Mouse (Mus musculus) neural tube, embryonic 10.5 days (tissue): ENCODE results near the gene St6galnac5.

Experiments used
- DNase-seq: peaks from one replicate; pipeline ENCODE4 v3.0.0-alpha.2; 2017; ENCODE audit warnings: low spot score; ENCODE audit errors: extremely low spot score

St6galnac5 gene

GRCm38 (mm10) chr3:152950914-152951313 lies 31.1 kb downstream of the St6galnac5 start:
- no peak for DNase-seq

GRCm38 (mm10) chr3:152950299-152950698 lies 31.7 kb downstream of the St6galnac5 start:
- no peak for DNase-seq

GRCm38 (mm10) chr3:152949233-152949777 lies 32.7 kb downstream of the St6galnac5 start:
- no peak for DNase-seq

- no peak for DNase-seq
Observed at GRCm38 (mm10) chr3:152948556-152948955, 33.5 kb downstream of the St6galnac5 start.

GRCm38 (mm10) chr3:152947031-152947640 lies 34.9 kb downstream of the St6galnac5 start:
- no peak for DNase-seq

- DNase-seq: no peak
Observed at GRCm38 (mm10) chr3:152944766-152945165, 37.3 kb downstream of the St6galnac5 start.

- DNase-seq: no peak
Observed at GRCm38 (mm10) chr3:152942985-152943384, 39.1 kb downstream of the St6galnac5 start.

- no peak for DNase-seq
Observed at GRCm38 (mm10) chr3:152941671-152942070, 40.4 kb downstream of the St6galnac5 start.

GRCm38 (mm10) chr3:152936313-152936712 lies 45.7 kb downstream of the St6galnac5 start:
- no peak for DNase-seq

- no peak for DNase-seq
Observed at GRCm38 (mm10) chr3:152933737-152934136, 48.3 kb downstream of the St6galnac5 start.

GRCm38 (mm10) chr3:152932544-152932943 lies 49.5 kb downstream of the St6galnac5 start:
- no peak for DNase-seq

- no peak for DNase-seq
Observed at GRCm38 (mm10) chr3:152932096-152932495, 50.0 kb downstream of the St6galnac5 start.

GRCm38 (mm10) chr3:152931354-152931753 lies 50.7 kb downstream of the St6galnac5 start:
- no peak for DNase-seq

GRCm38 (mm10) chr3:152929788-152930281 lies 52.2 kb downstream of the St6galnac5 start:
- DNase-seq: no peak

- DNase-seq: no peak
Observed at GRCm38 (mm10) chr3:152929256-152929787, 52.7 kb downstream of the St6galnac5 start.

GRCm38 (mm10) chr3:152928287-152928975 lies 53.6 kb downstream of the St6galnac5 start:
- no peak for DNase-seq

GRCm38 (mm10) chr3:152926166-152926565 lies 55.9 kb downstream of the St6galnac5 start:
- DNase-seq: no peak

- DNase-seq: no peak
Observed at GRCm38 (mm10) chr3:152925364-152925763, 56.7 kb downstream of the St6galnac5 start.

- DNase-seq: no peak
Observed at GRCm38 (mm10) chr3:152923530-152923929, 58.5 kb downstream of the St6galnac5 start.

- no peak for DNase-seq
Observed at GRCm38 (mm10) chr3:152920365-152920764, 61.7 kb downstream of the St6galnac5 start.

GRCm38 (mm10) chr3:152919101-152919500 lies 62.9 kb downstream of the St6galnac5 start:
- DNase-seq: no peak

GRCm38 (mm10) chr3:152917579-152917978 lies 64.5 kb downstream of the St6galnac5 start:
- no peak for DNase-seq
